Mouse (Mus musculus) thymus, postnatal 36 days (tissue): ENCODE data around the gene Gm4064.
"Not testable (repeated sequence)": the region's sequence is repeated elsewhere in the genome, so short reads cannot be mapped to it uniquely, and the experiment has no call there.

Experiments used
- DNase-seq, 2 experiments: peaks; one replicate each; pipeline ENCODE4 v3.0.0; 2022; ENCODE audit warnings: mixed read lengths in 2 of 2

The Gm4064 gene

DNA sequence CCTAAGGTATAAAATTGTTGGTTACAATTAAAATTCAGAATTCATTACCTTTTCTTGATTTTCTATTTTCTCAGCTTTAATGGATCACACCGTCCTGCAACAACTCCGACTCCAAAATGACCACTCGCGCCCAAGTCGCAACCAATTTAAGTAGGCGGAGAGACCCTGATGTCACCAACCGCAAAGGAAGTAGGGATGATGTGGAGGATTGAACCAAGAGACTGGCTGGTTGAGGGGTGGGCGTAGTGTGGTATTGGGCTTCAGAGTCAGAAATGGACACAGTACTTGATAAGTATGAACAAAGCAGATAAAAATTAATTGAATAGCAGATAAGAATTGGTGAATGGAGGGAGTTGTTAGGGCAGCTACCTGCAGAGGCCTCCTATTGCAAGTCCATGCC, at the start of gene Gm4064:
Gene Gm4064, minus strand, starts transcription at position 101 of the 400 bp plus-strand sequence.
- not testable (repeated sequence) for DNase-seq

DNA sequence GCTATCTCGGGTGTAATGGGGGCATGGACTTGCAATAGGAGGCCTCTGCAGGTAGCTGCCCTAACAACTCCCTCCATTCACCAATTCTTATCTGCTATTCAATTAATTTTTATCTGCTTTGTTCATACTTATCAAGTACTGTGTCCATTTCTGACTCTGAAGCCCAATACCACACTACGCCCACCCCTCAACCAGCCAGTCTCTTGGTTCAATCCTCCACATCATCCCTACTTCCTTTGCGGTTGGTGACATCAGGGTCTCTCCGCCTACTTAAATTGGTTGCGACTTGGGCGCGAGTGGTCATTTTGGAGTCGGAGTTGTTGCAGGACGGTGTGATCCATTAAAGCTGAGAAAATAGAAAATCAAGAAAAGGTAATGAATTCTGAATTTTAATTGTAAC, 34.4 kb upstream of the Gm4064 start, which contains the start of the genes Rbmy and Gm10256:
Gene Rbmy, plus strand, starts transcription at position 301 of the 400 bp plus-strand sequence.
Gene Gm10256, plus strand, starts transcription at position 320 of the 400 bp plus-strand sequence.
- DNase-seq: not testable (repeated sequence)
